Mouse (Mus musculus): ENCODE results near the gene Slc7a10.
A peak's percentile ranks its signal among the peaks of the same experiment; 100 is the strongest.

Gene Slc7a10

GRCm38 (mm10) chr7:35185889-35186569 is at the start of gene Slc7a10:
Gene Slc7a10 (plus strand): TSS chr7:35186385.
- no peak for DNase-seq (ENCODE audit: low spot score in 2 of 2)

GRCm38 (mm10) chr7:35137524-35137923 is 48.7 kb upstream of the Slc7a10 start:
- no peak for DNase-seq (ENCODE audit: low spot score in 2 of 2)

- no peak for DNase-seq (ENCODE audit: low spot score in 2 of 2)
These were observed 47.7 kb upstream of the Slc7a10 start for GRCm38 (mm10) chr7:35138481-35138880.

- no peak for DNase-seq (ENCODE audit: low spot score in 2 of 2)
These were observed 46.3 kb upstream of the Slc7a10 start for GRCm38 (mm10) chr7:35139880-35140279.

- DNase-seq (ENCODE audit: low spot score in 2 of 2) = no peak
These were observed 44.7 kb upstream of the Slc7a10 start for GRCm38 (mm10) chr7:35141519-35141918.

- no peak for DNase-seq (ENCODE audit: low spot score in 2 of 2)
These were observed 43.7 kb upstream of the Slc7a10 start for GRCm38 (mm10) chr7:35142522-35142921.

GRCm38 (mm10) chr7:35143864-35144618 is 42.1 kb upstream of the Slc7a10 start:
- peak in 1 of 2 experiments; percentile 56 for DNase-seq (ENCODE audit: low spot score in 2 of 2)

GRCm38 (mm10) chr7:35145068-35145467 is 41.1 kb upstream of the Slc7a10 start:
- DNase-seq (ENCODE audit: low spot score in 2 of 2) = no peak

- DNase-seq (ENCODE audit: low spot score in 2 of 2) = peak in 1 of 2 experiments; percentile 72
These were observed 39.9 kb upstream of the Slc7a10 start for GRCm38 (mm10) chr7:35146269-35146668.

- no peak for DNase-seq (ENCODE audit: low spot score in 2 of 2)
These were observed 36.4 kb upstream of the Slc7a10 start for GRCm38 (mm10) chr7:35149616-35150433.

- DNase-seq (ENCODE audit: low spot score in 2 of 2) = no peak
These were observed 35.3 kb upstream of the Slc7a10 start for GRCm38 (mm10) chr7:35150860-35151259.

GRCm38 (mm10) chr7:35154449-35154848 is 31.7 kb upstream of the Slc7a10 start:
- DNase-seq (ENCODE audit: low spot score in 2 of 2) = no peak

GRCm38 (mm10) chr7:35156561-35157477 is 29.4 kb upstream of the Slc7a10 start:
- DNase-seq (ENCODE audit: low spot score in 2 of 2) = no peak

- no peak for DNase-seq (ENCODE audit: low spot score in 2 of 2)
These were observed 28.7 kb upstream of the Slc7a10 start for GRCm38 (mm10) chr7:35157512-35157911.

- no peak for DNase-seq (ENCODE audit: low spot score in 2 of 2)
These were observed 23.7 kb upstream of the Slc7a10 start for GRCm38 (mm10) chr7:35162443-35162842.

GRCm38 (mm10) chr7:35163600-35163999 is 22.6 kb upstream of the Slc7a10 start:
- no peak for DNase-seq (ENCODE audit: low spot score in 2 of 2)

GRCm38 (mm10) chr7:35164131-35164530 is 22.1 kb upstream of the Slc7a10 start:
- no peak for DNase-seq (ENCODE audit: low spot score in 2 of 2)

- no peak for DNase-seq (ENCODE audit: low spot score in 2 of 2)
These were observed 19.2 kb upstream of the Slc7a10 start for GRCm38 (mm10) chr7:35166988-35167387.

- DNase-seq (ENCODE audit: low spot score in 2 of 2) = no peak
These were observed 18.3 kb upstream of the Slc7a10 start for GRCm38 (mm10) chr7:35167925-35168324.

GRCm38 (mm10) chr7:35169341-35169740 is 16.8 kb upstream of the Slc7a10 start:
- DNase-seq (ENCODE audit: low spot score in 2 of 2) = peak; percentile 75 to 90

GRCm38 (mm10) chr7:35171867-35172382 is 14.3 kb upstream of the Slc7a10 start:
- peak; percentile 55 to 59 for DNase-seq (ENCODE audit: low spot score in 2 of 2)

All from urinary bladder, adult 18-20 months (tissue).